Mouse (Mus musculus): ENCODE data around the gene Vrtn.

The Vrtn gene

GRCm38 (mm10) chr12:84640654-84641053 lies at the start of gene Vrtn:
Gene Vrtn (plus strand): TSS chr12:84641019.
- DNase-seq (ENCODE audit: low spot score) = no peak

- no peak for DNase-seq (ENCODE audit: low spot score)
These were observed 42.5 kb upstream of the Vrtn start for GRCm38 (mm10) chr12:84598324-84598723.

DNA sequence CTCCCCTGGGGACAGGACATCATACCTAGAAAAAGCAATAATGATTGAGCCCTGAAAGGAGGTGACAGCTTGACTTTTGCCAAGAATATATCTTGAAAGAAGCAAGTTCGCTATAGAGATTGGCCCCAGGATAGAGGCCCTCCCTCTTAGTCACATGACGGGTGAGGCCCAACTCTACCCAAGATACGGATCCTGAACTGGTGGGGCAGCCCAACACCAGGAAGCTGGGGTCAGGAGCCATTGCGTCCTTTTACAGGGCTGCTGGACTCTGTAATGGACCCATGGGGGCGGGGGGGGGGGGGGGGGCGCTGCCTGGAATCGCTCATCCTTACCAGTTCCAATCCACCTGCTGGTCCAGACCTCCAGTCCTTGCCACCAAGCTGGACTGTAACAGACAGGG lies 36.8 kb upstream of the Vrtn start:
- DNase-seq (ENCODE audit: low spot score) = no peak

- DNase-seq (ENCODE audit: low spot score) = no peak
These were observed 35.0 kb upstream of the Vrtn start for GRCm38 (mm10) chr12:84605860-84606259.

GRCm38 (mm10) chr12:84611718-84612117 lies 29.1 kb upstream of the Vrtn start:
- DNase-seq (ENCODE audit: low spot score) = peak; percentile 44

- DNase-seq (ENCODE audit: low spot score) = peak; percentile 85
These were observed 28.3 kb upstream of the Vrtn start for GRCm38 (mm10) chr12:84612518-84612917.

DNA sequence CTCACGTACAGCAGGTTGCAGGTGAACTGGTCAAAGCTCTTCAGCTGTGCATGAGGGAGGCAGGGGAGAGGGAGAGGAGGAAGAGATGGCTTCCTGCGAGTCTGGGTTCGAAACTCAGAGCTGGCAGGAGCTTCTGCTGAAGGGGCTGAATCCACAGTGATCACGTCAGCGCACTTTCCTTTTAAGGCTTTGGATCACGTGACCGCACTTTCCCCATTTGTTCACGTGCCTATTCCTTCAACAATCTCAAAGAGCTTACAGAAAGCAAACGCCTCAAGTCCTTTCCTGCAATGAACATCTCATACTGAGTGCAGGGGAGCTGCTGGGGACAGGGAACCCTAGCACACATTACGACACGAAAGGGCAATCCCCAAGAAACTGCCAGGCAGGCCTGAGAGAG lies 26.8 kb upstream of the Vrtn start:
- peak; percentile 50 for DNase-seq (ENCODE audit: low spot score)

DNA sequence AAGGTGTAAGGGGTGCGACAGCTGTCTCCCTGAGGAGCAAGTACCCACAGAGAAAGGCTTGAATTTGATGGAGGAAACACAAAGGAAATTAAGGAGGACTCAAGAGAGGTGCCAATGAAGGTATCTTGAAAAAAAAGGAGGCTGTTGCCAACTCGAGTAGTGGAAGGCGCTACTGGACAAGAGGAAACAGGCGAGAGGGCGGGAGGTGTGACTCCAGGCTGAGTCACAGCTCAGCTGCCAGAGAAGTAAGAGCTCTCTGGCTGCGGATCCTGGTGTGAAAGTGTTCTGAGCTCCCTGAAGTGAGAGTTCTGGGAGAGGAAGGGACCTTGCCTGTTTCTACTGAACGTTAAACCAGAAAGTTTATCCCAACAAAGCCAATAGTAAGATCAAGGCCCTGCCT lies 26.3 kb upstream of the Vrtn start:
- no peak for DNase-seq (ENCODE audit: low spot score)

DNA sequence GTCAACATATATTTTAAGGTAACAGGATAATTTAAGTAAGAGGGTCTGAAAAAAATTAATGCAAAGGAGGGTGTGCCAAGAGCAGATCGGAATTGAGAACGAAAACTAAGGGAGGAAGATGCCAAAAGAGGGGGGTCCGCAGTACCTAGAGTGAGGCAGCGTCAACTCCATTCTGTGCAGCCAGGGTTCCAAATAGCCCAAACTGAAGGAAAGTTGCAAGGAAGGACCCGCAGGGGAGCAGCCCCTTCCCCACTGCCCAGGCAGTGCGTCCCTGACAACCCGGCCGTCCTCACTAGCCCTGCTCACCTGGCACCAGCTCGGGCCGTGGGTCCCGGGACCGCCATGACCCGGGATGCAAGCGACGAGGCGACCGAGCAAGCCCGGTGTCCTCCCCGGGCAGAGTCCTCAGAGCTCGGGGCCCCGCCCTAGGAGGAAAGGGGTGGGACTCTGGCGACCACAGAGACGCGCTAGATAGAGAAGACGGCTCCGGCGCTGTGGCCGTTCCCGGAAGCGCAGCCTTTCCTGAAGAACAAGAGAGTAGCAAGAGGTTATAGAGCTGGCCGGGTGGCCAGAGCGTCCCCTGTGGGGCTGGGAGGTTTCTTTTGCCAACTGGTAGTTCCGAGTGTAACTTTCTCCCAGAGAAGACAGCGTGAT lies 23.7 kb upstream of the Vrtn start, which contains the start of gene Abcd4:
Gene Abcd4, minus strand, starts transcription at position 437 of the 654 bp plus-strand sequence.
- DNase-seq (ENCODE audit: low spot score) = peak; percentile 96

- no peak for DNase-seq (ENCODE audit: low spot score)
These were observed 23.2 kb upstream of the Vrtn start for GRCm38 (mm10) chr12:84617663-84618062.

DNA sequence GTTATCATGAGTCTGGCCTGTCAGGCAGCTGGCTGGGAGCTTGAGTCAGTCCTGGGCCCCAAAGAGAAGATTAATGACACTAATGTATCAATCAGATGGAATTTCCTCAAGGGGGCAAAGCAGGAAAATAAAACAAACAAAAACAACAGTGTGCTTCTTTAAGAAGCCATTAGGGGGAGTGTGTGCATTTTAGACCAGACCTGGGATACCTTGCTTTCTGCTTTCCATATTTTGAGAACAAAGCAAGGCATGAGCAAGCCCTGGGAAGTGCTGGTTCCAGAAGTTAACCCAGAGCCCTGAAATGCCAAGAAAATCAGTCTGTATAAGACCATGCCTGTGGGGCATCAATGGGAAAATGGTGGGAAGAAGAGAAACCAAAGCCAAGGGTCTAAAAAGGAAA lies 19.8 kb upstream of the Vrtn start:
- DNase-seq (ENCODE audit: low spot score) = no peak

DNA sequence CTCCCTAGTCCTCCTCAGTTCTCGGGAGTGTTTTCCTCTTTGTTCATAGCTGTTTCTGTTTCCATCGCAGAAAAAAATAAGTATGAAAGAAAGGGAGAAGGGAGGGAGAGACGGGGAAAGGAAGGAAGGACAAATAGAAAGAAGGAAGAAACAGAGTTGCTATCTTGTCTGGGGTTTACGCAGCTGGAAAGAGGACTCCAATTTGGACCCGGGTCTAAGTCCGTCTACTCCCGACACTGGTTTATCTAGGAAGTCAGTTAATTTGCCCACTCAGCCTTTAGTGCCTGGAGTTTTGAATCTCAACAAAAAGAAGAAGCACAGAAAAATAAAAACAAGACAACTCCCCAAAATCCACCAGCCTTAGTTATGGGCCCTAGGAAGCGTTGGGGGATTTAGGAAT lies 16.2 kb upstream of the Vrtn start:
- DNase-seq (ENCODE audit: low spot score) = peak; percentile 57

DNA sequence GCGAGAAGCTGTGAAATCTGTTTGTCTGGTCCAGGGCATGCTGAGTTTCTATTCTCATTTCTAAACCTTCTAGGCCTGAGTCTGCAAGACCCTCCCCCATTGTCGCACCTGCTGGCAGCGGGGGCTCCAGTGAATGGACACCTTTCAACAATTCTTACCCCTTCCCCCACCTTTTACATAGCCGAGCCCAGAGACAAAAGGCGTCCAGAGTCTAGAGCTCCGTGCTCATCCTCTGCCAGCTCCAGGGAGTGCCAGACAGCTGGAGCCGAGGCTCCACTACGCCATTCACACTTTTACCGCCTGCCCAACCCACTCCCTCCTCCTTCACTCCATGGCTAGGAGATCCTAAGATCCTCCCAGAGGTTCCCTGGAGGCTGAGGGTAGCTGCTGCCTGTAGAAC lies 15.7 kb upstream of the Vrtn start:
- DNase-seq (ENCODE audit: low spot score) = peak; percentile 31

DNA sequence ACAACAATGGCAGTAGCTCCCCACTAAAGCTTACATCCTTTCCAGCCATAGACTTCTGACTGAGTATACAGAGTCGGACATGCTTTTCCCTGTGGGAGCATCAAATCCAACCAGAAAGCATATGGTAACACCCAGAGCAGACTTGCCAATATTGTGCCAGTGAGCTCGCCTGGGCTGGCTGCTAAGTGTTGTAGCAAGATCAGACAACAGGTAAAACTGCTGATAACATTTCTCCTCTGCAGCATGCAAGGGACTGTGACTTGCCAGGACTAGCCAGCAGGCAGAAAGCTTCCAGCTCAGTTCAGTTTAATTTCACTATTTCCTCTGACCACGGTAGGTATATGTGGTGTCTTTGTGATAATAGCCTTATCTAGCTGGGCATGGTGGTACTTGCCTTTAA lies 9.0 kb upstream of the Vrtn start:
- no peak for DNase-seq (ENCODE audit: low spot score)

GRCm38 (mm10) chr12:84640253-84640652 lies 566 bp upstream of the Vrtn start:
- DNase-seq (ENCODE audit: low spot score) = no peak

DNA sequence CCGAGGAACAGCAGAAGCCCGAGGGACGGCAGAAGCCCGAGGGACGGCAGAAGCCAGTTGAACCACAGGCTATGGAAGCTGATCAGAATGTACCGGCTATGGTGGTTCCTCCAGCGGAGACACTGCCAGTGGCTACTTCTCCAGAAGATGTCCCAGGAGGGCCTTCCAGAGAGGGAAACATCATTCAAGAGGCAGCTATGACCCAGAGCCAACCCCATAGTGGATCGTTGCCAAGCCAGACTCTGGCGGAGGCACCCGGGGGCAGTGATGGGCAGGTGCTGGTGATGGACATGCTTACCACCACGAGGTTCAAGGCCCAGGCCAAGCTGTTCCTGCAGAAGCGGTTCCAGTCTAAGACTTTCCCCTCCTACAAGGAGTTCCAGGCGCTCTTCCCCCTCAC lies 9.4 kb downstream of the Vrtn start:
- DNase-seq (ENCODE audit: low spot score) = no peak

DNA sequence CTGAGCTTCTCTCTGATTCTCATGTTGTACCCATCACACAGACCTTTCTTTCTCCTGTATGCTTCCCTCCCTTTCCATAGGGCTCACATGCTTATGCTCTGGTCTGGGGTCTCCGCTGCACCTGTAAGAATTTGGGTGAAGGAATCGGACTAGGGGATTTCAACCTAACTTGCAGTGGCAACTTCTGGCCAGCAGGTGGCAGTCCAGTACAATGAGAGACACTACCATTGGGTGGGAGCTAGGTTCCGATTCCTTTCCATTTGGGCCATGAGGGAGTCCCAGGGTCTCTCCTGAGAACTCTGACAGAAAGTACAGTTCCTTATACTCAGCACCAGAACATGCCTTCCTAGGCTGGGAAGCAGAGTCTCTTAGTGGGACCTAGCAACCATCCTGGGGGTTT lies 13.1 kb downstream of the Vrtn start:
- DNase-seq (ENCODE audit: low spot score) = no peak

- DNase-seq (ENCODE audit: low spot score) = peak; percentile 10
These were observed 29.7 kb downstream of the Vrtn start for GRCm38 (mm10) chr12:84670555-84670954.

DNA sequence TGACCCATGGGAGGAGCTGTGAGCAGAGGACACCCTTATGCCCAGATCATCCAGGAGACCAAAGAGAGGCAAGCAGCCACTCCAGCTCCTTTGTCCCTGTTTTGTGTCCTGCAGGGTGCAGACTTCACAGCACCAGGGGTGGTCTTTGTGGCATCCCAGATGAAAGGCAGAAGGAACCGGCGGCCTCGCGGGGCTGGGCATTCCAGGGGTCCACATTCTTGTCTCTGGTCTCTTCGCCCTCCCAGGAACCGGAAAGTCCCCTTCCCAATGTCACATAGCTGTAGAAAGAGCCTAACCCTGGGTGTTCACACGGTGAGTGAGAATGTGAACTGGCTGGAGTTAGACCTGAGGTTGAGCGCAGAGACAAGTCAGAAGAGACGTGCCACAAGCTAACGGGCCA lies 30.8 kb downstream of the Vrtn start:
- DNase-seq (ENCODE audit: low spot score) = no peak

GRCm38 (mm10) chr12:84674666-84675526 lies 34.1 kb downstream of the Vrtn start:
- DNase-seq (ENCODE audit: low spot score) = no peak

- DNase-seq (ENCODE audit: low spot score) = no peak
These were observed 35.2 kb downstream of the Vrtn start for GRCm38 (mm10) chr12:84676011-84676410.

GRCm38 (mm10) chr12:84684569-84684968 lies 43.8 kb downstream of the Vrtn start:
- no peak for DNase-seq (ENCODE audit: low spot score)

GRCm38 (mm10) chr12:84686176-84686575 lies 45.4 kb downstream of the Vrtn start:
- DNase-seq (ENCODE audit: low spot score) = no peak
